Mouse (Mus musculus) bone marrow macrophage, adult 2 months (primary cell): ENCODE measurements at regions not wholly inside any gene's neighbourhood (a gene's known extent, or its start where the extent isn't known, plus 50 kb on each side); places are given as distances from the start of the nearest gene placed in this dataset.

Source experiments
- CTCF ChIP-seq: IDR thresholded peaks from 2 replicates; pipeline ENCODE4 v1.5.1; 2012; ENCODE audit warnings: low read depth, mild to moderate bottlenecking, low read length, moderate library complexity
- POLR2A ChIP-seq: IDR thresholded peaks from 2 replicates; pipeline ENCODE4 v1.6.1; 2012; ENCODE audit warnings: mild to moderate bottlenecking, low read depth, low read length, borderline replicate concordance

- TF ChIP-seq CTCF: no peak
- TF ChIP-seq POLR2A: no peak
These were observed 78.9 kb downstream of the Rps15a start for GRCm38 (mm10) chr7:118037062-118037461.
